Mouse (Mus musculus) NIH3T3 (cell line): ENCODE results near the gene Arhgef7.

ENCODE experiments used
- DNase-seq: peaks from one replicate; pipeline ENCODE4 v3.0.0-alpha.2; 2012; ENCODE audit warnings: low read depth

Arhgef7 gene

DNA sequence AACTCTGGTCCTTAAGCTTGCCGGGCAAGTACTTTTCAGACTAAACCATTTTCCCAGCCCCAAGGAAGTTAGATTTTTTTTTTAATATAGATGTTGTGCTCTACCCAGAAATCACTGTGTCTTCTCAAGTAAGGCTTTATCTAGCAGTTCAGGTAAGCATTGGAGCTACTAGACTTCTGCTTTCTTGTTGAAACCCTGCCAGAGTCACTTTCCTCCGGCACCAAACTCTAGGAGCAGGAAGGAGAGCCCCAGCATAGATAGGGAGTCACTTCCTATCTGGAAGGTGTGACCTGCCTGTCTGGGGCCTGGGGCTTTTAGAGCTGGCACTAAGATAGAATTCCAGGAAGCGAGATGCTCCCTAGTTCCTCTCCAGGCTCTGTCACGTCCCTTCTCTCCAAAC is 10.3 kb upstream of the Arhgef7 start:
- DNase-seq: no peak

- DNase-seq: no peak
These were observed 259 bp upstream of the Arhgef7 start for GRCm38 (mm10) chr8:11727273-11727650.

DNA sequence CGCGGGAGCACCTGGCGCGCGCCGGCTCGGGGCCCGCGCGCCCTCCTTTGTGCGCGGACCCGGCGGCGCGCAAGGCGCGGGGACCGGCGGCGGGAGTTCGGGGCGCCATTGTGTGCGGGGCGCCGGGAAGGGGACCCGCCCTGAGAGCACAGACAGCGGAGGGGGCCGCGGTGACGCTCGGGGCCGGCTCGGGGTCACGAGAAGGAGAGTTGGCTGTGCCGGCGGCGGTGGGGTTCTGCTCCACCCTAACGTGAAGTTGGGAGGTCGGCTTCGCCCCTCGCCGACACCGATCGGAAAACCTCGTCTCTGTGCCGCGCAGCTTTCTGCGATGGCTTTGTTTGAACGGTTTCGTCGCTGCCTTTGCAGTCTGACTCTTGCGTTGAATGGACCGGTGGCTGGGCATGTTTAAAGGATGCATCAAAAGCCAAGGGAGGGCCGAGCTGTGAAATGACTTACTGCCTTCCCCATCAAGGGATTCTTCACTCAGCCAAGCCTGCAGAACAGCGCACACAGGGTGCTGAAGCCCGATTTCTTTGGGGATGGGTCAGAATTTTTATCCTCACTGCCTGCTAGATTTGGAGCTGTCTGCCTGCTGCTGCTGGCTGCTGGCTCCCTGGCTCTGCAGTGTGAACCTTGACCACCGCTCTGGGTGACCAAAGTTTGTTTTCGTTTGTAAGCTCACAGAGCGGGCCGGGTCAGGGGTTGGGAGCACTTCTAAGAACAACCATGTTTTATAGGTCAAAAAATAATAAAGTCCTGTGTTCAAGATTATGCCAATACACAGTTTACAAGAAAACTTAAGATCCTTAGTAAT is 1.2 kb downstream of the Arhgef7 start:
- no peak for DNase-seq

- DNase-seq: peak; percentile 66
These were observed 2.9 kb downstream of the Arhgef7 start for GRCm38 (mm10) chr8:11730271-11730940.

DNA sequence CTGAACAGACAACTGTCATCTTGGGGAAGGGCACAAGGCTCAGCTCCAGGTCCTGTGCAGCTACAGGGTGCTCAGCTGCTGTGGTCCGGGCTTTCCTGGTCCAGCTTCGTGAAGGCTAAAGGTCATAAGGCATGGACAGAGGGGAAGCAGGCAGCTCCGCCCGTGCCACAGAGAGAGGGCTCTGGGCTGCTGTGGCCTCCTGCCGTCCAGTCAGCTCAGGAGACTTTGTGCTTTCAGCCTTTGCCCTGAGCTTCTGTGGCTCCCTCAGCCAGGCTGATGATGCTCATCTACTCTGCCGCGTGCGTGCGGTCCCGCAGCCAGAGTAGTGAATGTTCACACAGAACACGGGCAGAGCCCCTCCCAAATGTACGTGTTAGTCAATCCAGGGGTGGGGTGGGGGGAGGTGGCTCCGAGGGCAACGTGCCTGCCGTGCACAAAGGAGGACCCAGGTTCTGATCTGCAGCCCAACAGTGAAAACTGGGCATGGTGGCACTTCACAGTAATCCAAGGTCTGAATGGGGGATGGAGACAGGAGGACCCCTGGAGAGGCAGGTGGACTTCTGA is 8.2 kb downstream of the Arhgef7 start:
- DNase-seq: no peak

GRCm38 (mm10) chr8:11737096-11737495 is 9.6 kb downstream of the Arhgef7 start:
- no peak for DNase-seq

DNA sequence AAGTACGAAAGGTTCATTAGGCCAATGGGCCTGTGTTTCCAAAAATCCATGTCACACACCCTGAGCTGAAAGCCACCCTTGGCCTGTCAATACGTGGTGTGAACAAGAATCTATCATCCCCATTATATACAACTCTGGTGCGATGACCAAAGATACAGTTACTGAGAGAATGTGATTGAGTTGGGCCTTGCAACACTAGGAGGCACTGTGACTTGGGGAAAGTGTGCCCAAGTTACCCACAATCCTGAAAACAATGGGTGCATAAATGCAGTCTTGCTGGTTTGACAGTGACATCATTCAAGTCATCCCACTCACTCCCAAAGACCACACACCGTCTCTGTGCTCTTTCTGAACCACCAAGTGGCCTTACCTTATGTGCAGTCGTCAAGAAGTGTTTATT is 11.6 kb downstream of the Arhgef7 start:
- DNase-seq: no peak

DNA sequence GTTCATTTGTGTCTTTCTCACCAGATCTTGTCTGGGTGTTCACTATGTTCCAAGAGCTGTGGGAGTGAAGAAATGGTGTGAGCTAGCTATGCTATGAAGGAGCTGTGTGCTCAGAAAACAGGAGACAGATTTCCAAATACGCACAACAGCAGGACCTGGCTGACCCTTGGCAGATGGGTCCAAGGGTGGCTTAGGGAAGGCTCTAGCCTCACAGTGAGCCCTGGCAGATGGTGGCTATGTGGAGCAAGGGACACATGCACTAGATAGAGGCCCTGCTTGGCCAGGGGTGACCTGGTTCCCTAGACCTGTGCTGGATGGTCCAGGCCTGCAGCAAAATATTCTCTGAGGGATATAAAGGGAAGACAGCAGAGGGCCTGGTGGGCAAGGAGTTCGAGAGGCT is 13.3 kb downstream of the Arhgef7 start:
- no peak for DNase-seq

GRCm38 (mm10) chr8:11743580-11743979 is 16.1 kb downstream of the Arhgef7 start:
- no peak for DNase-seq

GRCm38 (mm10) chr8:11746850-11747600 is 19.5 kb downstream of the Arhgef7 start:
- DNase-seq: no peak

- no peak for DNase-seq
These were observed 22.0 kb downstream of the Arhgef7 start for GRCm38 (mm10) chr8:11749472-11749871.

- DNase-seq: no peak
These were observed 24.8 kb downstream of the Arhgef7 start for GRCm38 (mm10) chr8:11752338-11752737.

- DNase-seq: no peak
These were observed 25.8 kb downstream of the Arhgef7 start for GRCm38 (mm10) chr8:11753155-11753941.

- DNase-seq: no peak
These were observed 27.2 kb downstream of the Arhgef7 start for GRCm38 (mm10) chr8:11754723-11755122.

GRCm38 (mm10) chr8:11755873-11756272 is 28.4 kb downstream of the Arhgef7 start:
- DNase-seq: peak; percentile 84

DNA sequence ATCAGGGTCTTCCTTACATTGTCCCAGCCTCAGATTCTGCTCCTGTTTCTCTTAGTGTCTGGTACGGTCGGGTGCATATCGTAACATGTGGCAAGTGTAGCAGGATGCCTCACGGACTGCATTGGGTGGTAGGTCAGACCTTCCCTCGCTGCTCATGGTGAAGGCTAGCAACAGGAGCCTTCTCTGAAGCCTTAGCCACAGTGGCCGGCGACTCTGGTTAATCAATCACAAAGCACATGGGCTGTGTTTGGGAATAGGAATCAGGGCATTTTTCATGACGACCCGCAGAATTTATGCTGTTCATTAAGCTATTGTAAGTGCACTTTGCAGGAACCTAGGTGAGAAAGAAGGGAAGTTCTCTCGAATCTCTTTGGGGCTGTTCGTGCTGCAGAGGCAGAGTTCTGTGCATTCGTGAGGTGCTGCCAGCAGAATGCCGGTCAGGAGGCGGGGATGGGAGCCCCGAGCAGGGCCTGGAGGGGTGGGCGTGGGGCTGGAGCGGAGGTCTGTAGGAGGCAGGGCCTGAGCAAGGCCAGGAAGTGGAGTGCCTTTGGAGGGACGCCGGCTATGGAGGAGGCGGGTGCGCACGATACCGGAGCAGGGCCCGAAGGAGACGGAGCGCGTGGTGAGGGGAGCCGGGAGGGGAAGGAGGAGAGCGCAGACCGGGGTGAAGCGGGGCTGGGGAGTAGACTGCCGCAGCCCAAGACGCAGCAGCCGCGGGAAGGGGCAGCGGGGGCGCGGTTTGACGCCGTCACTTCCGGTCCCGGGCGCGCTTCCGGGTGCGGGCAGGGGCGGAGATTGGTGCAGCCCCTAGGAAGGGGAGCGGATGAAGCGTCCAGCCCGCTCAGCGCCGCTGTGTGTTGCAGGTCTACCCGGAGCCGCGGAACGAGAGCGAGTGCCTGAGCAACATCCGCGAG is 30.3 kb downstream of the Arhgef7 start:
- peak; percentile 94 for DNase-seq

DNA sequence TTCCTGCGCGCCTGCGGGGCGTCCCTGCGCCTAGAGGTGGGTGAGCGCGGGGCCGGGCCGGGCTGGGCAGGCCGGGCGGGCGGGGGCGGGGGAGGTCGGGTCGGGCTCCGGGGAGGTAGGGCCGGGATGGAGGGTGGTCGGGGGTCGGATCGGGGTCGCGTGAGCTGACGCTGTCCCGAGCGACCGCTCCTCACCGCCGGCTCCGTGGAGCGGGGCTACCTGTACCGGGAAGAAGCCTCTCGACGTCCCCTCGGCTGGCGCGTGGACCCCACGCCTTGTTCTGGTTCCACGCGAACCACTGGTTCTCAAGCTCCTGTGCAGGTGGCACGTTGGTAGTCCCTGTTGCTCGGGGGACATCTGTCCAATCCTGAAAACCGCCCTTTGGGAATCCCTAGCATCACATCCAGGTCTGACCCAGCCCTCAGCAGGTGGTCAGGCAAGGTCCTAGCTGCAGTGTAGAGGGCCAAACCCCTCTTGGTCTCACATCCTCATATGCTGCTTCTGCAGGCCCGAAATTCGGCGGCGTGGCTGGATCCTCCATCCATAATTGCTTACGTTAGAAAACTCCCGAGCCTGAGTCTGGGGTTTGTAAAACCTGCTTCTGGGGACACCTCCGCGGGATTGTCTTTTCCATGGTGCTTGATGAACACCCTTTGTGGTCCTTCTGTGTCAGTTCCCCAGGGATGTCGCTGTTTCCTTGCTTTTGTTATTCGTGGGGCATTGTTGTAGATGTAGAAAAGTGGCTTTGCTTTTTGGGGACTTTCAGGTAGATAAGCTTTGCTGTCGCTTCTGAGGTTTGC is 31.2 kb downstream of the Arhgef7 start:
- DNase-seq: peak; percentile 36

DNA sequence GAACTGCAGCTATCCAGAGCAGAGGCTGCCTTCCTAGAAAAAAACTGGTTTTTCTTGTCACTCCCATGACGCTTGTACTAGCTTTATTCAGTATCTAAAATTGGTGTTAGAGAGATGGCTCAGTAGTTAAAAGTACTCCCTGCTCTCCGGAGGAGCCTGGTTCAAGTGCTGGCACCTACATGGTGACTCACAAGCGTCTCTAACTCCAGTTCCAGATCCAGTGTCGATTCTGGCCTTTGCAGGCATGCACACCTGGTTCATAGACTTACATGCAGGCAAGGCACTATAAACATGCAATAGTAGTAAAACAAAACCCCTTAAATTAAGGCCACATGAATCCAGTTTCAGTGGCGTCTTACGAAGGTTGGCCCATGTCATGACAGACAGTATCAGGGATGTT is 34.0 kb downstream of the Arhgef7 start:
- no peak for DNase-seq

- DNase-seq: no peak
These were observed 34.5 kb downstream of the Arhgef7 start for GRCm38 (mm10) chr8:11762048-11762447.

DNA sequence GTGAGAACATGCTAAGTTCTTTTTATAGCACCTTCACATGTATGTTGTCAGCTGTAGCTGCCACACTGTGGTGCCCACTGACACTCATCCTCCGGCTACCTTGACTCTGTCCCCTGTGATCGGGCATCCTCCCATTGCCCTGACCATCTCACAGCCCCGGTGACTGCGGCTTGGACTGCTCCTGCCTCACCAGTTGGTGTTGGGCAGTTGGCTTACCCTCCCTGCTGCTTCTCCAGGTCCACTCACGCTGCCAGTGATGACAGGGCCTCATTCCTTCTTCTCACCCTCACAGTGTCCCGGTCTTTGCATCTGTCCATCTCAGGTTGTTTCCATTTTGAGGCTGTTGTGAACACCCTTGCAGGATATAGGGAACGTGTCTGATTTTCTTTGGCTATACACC is 35.3 kb downstream of the Arhgef7 start:
- no peak for DNase-seq
